Mouse (Mus musculus): ENCODE results near the gene Ccnd2. TPM values are rescaled to one million over a fixed set of nuclear protein-coding genes. Genes with fewer than 3 reads are reported as not detected.

Ccnd2 gene
- polyA plus RNA-seq, 1 experiment: 51.0 TPM

- 15% methylated on average over 6 of the region's 6 CpGs for WGBS
- TF ChIP-seq POLR2A (IDR thresholded peaks at IDR 0.05; ENCODE audit: borderline replicate concordance, extremely low read depth, low read depth, low read length): no peak
- no peak for TF ChIP-seq CTCF (IDR thresholded peaks at IDR 0.05; ENCODE audit: insufficient read depth, low read length)
- DNase-seq: no peak
- Histone ChIP-seq H3K4me3 (replicated peaks; ENCODE audit: extremely low read depth, low read depth, low read length) (no peak overlapping the region), H3K4me1 (ENCODE audit: control insufficient read depth, insufficient read depth, low read length) (no peaks in the 10 kb centered on the region; the same call in 1 of the 2 replicates)
Measured at GRCm38 (mm10) chr6:127162842-127163241, 10.8 kb upstream of the Ccnd2 start.

- no peak for DNase-seq
- WGBS: 65% methylated on average over 1 of the region's 1 CpGs
- TF ChIP-seq POLR2A (IDR thresholded peaks at IDR 0.05; ENCODE audit: borderline replicate concordance, extremely low read depth, low read depth, low read length) (no peak), CTCF (IDR thresholded peaks at IDR 0.05; ENCODE audit: insufficient read depth, low read length) (no peak)
- peaks cover 14% of the 10 kb centered on the region for H3K4me1 ChIP-seq (ENCODE audit: control insufficient read depth, insufficient read depth, low read length)
- H3K4me3 ChIP-seq (replicated peaks; ENCODE audit: extremely low read depth, low read depth, low read length): no peak overlapping the region
Measured at GRCm38 (mm10) chr6:127157321-127157720, 5.3 kb upstream of the Ccnd2 start.

DNA sequence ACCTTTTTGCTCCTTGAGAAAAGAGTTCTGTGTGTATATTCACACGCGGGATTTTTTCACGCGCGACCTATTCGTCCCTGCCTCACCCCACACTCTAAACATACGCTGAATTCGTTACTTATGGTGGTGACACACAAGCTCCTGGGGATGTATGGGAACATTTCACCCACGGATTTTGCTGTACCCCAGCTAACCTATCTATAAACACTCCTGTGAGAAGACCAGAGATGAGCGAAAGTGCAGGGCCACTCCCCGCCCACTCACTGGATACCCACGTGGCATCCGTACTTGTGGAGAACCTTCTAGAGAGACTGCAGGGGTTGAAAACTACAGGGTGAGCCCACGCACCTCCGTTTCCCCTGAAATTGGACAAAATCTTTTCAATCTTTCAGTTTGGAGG, 3.5 kb upstream of the Ccnd2 start:
- Histone ChIP-seq H3K4me1 (ENCODE audit: control insufficient read depth, insufficient read depth, low read length) (peaks cover 19% of the 10 kb centered on the region), H3K4me3 (replicated peaks; ENCODE audit: extremely low read depth, low read depth, low read length) (peak overlapping the region; percentile 15)
- TF ChIP-seq CTCF (IDR thresholded peaks at IDR 0.05; ENCODE audit: insufficient read depth, low read length) (no peak), POLR2A (IDR thresholded peaks at IDR 0.05; ENCODE audit: borderline replicate concordance, extremely low read depth, low read depth, low read length) (no peak)
- peak; percentile 36 for DNase-seq
- WGBS: 3% methylated on average over 15 of the region's 15 CpGs

DNA sequence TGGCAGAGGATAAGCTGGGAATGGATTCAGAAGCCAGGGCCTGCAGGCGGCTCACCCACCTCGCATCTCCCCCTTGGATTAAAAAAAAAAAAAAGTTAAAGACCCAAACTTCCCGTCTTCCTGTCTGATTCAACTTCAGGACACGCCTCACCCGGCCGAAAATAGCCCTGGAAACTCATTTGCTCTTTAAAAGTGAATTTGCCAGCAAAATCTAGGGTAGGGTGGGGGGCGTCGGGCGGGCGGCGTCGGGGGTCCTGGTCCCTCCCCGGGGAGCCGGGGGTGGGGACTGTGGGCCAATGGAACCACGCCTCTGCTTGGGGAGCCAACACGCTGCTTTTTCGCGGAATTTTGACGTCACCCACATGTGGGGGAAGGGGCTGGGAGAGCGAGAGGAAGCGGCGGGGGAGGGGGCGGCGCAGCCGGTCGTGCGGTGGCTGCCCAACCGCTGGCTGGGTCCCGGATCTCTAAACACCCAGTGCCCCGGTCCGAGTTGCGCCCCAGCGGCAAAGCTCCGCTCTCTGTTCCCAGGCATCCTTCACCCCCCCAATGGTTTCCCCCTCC, 2.8 kb upstream of the Ccnd2 start:
- H3K4me1 ChIP-seq (ENCODE audit: control insufficient read depth, insufficient read depth, low read length): peaks cover 19% of the 10 kb centered on the region
- peak overlapping the region; percentile 61 for H3K4me3 ChIP-seq (replicated peaks; ENCODE audit: extremely low read depth, low read depth, low read length)
- 2% methylated on average over 31 of the region's 34 CpGs for WGBS
- TF ChIP-seq CTCF (IDR thresholded peaks at IDR 0.05; ENCODE audit: insufficient read depth, low read length): no peak
- peak; percentile 8; the same call in 1 of the 2 replicates for TF ChIP-seq POLR2A (IDR thresholded peaks at IDR 0.05; ENCODE audit: borderline replicate concordance, extremely low read depth, low read depth, low read length)
- DNase-seq: peak; percentile 58

GRCm38 (mm10) chr6:127153972-127154707, 2.1 kb upstream of the Ccnd2 start:
- no peak for TF ChIP-seq CTCF (IDR thresholded peaks at IDR 0.05; ENCODE audit: insufficient read depth, low read length)
- peak; percentile 31 for DNase-seq
- Histone ChIP-seq H3K4me3 (replicated peaks; ENCODE audit: extremely low read depth, low read depth, low read length) (peak overlapping the region; percentile 61), H3K4me1 (ENCODE audit: control insufficient read depth, insufficient read depth, low read length) (peaks cover 19% of the 10 kb centered on the region)
- 3% methylated on average over 30 of the region's 30 CpGs for WGBS

DNA sequence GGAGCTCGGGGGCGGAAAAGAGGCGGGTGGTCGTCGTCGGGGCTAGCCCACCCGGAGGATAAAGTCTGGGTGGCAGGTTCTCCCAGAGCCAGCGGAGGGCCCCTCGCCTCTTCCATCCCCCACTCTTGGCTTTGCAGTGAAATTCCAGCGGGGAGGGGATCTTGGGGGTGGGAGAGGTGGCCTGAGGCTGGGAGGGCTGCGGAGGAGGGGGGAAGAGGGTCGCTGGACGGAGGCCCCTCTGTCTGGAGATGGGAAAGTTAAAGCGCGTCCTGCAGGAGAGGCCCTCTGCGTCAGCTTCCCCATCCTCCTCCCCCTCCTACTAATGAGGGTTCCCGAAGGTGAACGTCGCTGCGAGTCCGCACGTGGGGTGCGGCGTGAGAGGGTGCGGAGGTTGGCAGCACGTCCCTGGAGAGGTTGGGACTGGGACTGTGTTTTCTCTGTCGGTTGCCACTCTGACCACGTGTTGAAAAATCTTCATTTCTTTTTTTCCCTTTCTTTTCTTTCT, 1.4 kb upstream of the Ccnd2 start:
- peak; percentile 37 for DNase-seq
- TF ChIP-seq CTCF (IDR thresholded peaks at IDR 0.05; ENCODE audit: insufficient read depth, low read length): no peak
- 0 out of 2 replicates have a peak, but pooled peaks have one; percentile 22 for TF ChIP-seq POLR2A (IDR thresholded peaks at IDR 0.05; ENCODE audit: borderline replicate concordance, extremely low read depth, low read depth, low read length)
- Histone ChIP-seq H3K4me3 (replicated peaks; ENCODE audit: extremely low read depth, low read depth, low read length) (peak overlapping the region; percentile 27), H3K4me1 (ENCODE audit: control insufficient read depth, insufficient read depth, low read length) (peaks cover 19% of the 10 kb centered on the region)
- 1% methylated on average over 28 of the region's 28 CpGs for WGBS

DNA sequence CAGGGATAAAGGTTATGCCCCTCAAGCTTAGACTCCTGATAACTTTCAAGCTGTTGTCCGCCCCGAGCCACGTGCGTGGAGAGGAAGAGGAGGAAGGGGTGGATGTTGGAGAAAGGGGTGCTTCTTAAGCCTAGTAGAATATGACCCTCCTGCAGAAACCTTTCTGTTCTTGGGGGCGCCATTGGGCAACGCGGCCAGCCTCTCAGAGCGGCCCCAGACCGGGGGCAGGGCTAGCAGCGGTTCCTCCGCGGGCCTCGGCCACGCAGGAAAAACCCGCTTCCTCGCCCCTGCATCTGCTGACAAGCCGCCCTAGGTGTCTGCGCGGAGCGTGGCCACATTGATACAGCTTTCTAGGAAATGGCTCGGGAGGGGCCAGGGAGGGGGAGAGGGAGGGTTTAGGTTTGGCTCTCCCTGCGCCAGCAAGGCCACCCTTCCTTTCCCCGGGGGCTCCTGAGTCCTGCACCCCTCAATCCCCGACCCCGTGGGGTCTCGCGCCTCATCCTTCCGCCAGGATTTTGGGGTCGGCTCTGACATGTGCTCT, 358 bp downstream of the Ccnd2 start:
- TF ChIP-seq CTCF (IDR thresholded peaks at IDR 0.05; ENCODE audit: insufficient read depth, low read length) (no peak), POLR2A (IDR thresholded peaks at IDR 0.05; ENCODE audit: borderline replicate concordance, extremely low read depth, low read depth, low read length) (no peak)
- WGBS: under 1% methylated on average over 29 of the region's 29 CpGs
- DNase-seq: peak; percentile 46

DNA sequence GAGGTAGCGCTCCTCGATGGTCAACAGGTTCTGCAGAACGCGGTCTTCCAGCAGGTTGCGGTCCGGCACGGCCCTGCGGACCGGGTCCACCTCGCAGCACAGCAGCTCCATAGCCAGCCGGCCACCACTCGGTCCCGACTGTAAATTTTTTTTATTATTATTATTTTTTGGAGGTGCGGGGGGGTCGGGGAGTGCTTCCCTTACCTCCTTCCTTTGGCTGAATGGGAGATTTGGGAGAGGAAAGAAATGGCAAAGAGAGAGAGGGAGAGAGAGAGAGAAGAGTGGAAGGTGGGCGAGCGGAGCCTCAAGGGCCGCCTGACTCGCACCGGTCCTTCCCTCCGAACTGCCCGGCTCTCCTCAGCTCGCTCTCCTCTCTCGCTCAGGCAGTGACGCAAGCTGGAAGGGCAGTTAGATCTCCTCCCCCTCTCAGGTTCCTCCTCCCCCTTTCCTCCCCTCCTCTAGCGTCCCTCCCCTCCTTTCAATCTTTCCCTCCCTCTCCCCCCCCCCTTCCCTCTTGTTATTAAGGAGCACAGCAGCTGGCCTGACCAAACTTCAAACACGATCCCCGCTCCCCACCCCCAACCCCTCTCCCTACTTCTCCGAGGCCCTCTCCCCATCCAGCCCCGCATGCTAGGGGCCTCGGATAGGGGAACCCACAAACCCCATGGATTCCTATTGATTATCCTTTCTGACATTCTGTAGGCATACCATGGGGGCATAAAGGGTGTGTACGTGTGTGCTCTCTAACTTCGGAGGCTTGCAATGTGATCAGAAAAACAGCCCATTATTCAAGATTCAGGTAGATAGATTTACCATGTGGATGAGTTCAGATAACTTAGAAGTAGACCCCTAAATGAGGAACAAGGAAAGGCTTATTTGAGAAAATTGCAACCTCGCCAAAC, 1.1 kb downstream of the Ccnd2 start:
- under 1% methylated on average over 31 of the region's 34 CpGs for WGBS
- peaks cover 19% of the 10 kb centered on the region for H3K4me1 ChIP-seq (ENCODE audit: control insufficient read depth, insufficient read depth, low read length)
- TF ChIP-seq POLR2A (IDR thresholded peaks at IDR 0.05; ENCODE audit: borderline replicate concordance, extremely low read depth, low read depth, low read length): peak; percentile 99
- no peak for TF ChIP-seq CTCF (IDR thresholded peaks at IDR 0.05; ENCODE audit: insufficient read depth, low read length)
- peak overlapping the region; percentile 91 for H3K4me3 ChIP-seq (replicated peaks; ENCODE audit: extremely low read depth, low read depth, low read length)
- DNase-seq: peak; percentile 77

More for the DNA sequence above, 358 bp downstream of the Ccnd2 start:
- peak overlapping the region; percentile 35 for H3K4me3 ChIP-seq (replicated peaks; ENCODE audit: extremely low read depth, low read depth, low read length)
- peaks cover 19% of the 10 kb centered on the region for H3K4me1 ChIP-seq (ENCODE audit: control insufficient read depth, insufficient read depth, low read length)

All from lung, adult 2 months (tissue).